Mouse (Mus musculus) fibroblast of lung, adult 2 months (primary cell): ENCODE measurements around the gene Cd47.
A peak's percentile ranks its signal among the peaks of the same experiment; 100 is the strongest.

Experiments
- DNase-seq: peaks from one replicate; pipeline ENCODE4 v3.0.0-alpha.2; 2011; ENCODE audit warnings: low read depth

Gene Cd47

GRCm38 (mm10) chr16:49909536-49909935 lies 109.2 kb downstream of the Cd47 start:
- no peak for DNase-seq

GRCm38 (mm10) chr16:49914094-49914493 lies 113.8 kb downstream of the Cd47 start:
- no peak for DNase-seq

DNA sequence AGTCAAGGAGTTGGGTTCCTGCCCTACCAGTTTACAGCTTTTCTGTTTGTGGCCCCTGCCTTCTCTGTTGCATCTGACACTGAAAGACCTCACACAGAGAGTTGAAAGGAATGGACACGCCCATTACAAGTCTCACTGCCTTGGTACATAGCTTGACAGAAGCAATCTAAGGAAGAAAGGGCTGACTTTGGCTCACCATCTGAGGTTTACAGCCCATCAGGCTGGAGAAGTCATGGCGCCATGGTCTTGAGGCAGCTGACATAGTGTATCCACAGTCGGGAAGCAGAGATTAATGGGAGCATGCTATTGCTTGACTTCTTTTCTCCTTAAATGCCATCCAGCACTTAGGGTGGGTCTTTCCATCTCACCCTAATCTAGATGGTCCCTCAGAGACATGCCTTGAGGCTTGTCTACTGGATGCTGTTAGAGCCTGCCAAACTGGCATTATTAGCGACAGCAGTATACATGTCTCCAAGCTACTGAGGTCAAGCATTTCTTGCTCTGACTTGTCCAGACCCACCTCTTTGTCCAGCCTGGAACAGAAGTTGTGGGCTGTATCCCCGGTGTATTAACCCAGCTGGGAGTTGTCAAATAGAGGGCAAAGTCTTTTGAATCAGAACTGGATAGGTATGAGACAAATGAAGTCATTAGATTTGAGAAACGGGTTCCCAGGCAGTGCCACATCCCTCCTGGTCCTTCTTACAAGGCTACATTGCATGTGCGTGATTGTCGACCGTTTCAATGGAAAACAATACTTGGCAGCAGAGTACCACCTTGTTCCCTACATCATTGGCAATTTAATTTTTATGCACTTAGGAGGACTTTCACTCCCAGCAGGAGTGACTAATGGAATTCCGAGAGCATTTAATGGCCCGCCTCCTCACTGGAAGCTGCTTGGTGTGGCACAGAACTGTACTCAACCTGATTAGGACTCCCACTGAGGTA lies 115.5 kb downstream of the Cd47 start:
- DNase-seq, result no peak

- DNase-seq, result no peak
These were observed 119.9 kb downstream of the Cd47 start for GRCm38 (mm10) chr16:49920191-49920590.

- DNase-seq, result no peak
These were observed 121.3 kb downstream of the Cd47 start for GRCm38 (mm10) chr16:49921677-49922076.

- no peak for DNase-seq
These were observed 121.8 kb downstream of the Cd47 start for GRCm38 (mm10) chr16:49922098-49922497.

DNA sequence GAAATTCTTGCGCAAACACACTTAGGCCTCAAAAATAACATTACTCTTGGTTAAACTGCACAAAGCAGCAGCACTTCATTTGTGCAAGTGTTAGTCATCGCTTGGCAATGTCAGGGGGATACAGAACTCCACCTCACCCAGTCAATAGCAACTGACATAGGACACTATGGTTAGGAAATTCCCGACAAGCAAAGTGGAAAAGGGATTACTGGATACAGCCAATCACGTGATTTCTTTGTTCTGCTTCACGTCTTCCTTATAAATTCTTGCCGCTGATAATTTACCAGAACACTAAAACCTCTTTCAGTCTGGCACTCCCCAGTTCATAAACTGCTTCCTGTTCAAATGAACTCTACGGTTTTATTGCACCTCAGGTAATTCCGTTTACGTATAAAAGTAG lies 123.4 kb downstream of the Cd47 start:
- peak; percentile 61 for DNase-seq

DNA sequence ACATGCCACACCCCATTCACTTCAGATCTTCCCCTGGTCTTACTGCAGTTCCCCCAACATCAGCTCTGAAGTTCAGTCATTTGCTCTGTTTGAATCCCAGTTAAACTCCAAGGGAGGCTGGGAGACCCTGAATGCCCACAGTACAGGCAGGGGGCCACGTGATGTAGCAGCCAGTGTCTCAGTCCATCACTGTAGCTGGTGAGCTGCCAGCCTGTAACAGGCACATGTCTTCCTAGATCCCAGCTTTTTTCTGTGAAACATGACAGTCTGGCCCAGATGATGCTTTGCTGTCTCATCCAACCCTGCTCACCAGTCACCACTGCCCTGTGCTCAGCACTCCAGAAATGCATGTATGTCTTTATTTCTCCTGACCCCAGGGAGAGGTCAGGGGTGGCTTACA lies 124.6 kb downstream of the Cd47 start:
- DNase-seq, result no peak

- DNase-seq, result no peak
These were observed 132.9 kb downstream of the Cd47 start for GRCm38 (mm10) chr16:49933274-49933673.

DNA sequence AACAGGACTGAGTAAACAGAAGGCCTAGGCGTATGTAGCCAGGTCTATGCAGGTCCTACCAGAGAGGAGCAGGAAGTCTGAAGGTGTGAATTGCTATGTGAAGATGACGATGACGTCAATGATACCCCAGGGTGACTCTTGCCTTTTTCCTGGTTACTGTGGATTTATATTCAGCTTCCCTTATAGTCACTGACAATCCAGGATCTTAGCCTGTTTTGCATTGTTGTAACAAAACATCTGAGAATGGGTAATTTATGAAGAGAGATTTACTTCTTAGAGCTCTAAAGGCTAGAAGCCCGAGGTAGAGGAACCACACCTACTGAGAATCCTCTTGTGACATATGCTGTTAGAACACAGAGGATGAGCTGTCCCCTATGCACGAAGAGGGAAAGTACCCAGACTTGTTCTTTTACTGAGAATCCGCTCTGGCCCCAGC lies 135.7 kb downstream of the Cd47 start:
- DNase-seq, result no peak

- no peak for DNase-seq
These were observed 136.5 kb downstream of the Cd47 start for GRCm38 (mm10) chr16:49936793-49937192.

DNA sequence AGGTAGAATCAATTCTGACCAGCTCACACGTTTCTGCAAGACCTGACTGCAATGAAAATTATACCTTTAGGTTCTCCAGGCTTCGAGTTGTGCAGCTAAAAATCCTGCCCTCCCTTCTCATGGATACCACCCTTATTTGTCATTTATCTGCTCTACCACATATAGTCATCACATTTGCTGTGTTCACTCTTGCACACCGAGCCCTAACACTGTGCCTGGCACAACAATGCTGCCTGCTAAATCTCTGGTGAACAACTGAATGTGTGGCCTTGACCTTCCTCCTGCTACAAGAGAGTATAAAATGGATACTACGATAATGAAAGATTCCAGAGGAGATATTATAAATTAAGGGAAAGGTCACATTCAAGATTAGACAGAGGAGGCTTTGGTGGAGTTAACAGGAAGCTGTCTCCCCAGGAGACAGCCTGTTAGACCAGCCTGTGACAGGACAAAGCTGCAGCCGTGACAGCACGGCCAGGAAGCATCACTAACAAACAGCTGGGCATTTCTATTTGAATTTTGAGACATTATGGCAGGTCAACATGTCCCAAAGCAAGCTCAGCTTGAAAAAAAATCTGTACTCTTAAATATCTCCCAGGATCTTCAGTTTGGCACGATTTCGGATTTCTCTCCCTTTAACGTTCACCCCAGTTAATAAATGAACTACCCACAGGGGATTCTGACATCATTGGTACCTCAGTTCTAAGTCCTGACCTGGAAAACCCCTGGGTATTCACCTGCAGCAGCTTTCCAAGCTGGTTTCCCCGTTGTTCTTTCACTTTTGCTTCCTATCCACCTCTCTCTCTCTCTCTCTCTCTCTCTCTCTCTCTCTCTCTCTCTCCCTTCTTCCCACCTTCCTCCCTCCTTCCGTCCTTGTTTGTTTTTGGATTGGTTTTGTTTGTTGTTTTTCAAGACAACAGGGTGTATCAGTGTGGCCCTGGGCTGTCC lies 137.2 kb downstream of the Cd47 start:
- no peak for DNase-seq

GRCm38 (mm10) chr16:49938483-49939301 lies 138.4 kb downstream of the Cd47 start:
- peak; percentile 54 for DNase-seq

DNA sequence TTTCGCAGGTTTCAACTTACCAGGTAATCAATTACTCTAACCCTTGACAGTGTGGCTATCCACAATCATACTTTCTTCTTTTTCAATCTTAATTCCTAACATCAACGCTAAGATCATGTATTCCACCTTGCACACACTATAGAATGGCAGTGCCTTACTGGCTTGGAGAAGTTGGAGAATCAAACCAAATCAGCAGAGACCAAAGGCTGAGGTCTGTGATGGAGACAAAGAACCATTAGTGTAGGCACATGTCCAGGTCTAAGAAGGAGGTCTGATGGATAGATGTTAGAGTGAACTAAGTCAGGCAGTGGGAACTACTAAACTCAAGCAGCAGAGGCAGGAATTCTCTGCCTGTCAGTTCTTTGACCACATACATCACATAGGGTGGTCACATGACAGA lies 139.0 kb downstream of the Cd47 start:
- no peak for DNase-seq

DNA sequence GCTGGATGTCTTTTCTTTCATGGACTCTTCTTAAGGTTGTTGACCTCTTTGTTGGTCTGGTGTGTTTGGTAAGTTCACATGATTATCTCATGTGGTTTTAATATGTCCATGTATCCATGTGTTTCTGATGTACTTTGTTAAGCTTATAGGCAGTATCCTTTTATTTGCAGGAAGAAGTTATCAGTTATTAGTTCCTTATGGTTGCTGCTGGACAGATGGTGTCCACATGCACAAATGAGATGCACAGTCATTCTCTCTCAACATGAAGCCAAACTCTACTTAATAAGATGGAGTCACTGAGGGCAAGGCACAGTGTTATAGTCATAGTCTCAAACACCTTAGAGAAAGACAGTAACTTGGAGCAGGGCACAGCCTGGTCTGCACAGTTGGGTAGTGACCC lies 140.1 kb downstream of the Cd47 start:
- DNase-seq, result no peak

DNA sequence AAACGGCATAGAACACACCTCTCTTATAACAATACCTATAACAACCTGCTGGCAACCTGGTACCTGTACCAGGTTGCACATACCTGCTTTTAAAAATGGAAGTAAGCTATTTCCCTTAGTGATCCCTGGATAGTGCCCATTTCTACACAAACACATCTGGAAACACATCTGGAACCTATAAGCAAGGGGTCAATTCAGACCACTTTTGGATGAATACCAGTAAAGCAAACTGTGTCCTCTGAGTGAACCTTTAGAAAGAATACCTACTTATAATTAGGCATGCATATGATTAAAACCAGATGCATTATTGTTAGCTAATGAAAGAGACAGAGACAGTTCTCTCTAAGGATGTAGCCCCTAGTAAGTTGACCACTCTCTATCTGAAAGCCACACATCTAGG lies 140.7 kb downstream of the Cd47 start:
- DNase-seq, result no peak

DNA sequence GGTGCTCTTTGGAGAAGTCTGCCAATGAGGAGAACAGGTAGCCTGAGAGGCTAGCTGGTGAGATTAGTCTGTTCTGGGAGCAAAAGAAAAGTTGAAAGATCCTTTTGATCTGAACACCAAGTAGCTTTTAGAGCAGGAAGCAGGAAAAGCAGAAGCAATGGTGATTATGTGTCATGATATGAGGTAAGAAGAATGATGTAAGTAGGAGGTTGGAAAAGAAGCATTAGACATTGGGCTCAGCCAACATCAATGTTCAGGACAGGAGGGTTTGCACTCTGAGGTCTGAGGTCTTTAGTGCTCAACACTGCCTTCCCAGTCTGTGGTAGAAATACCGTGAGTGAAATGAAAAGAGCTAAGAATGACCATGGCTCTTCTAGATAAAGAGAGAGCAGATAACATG lies 143.4 kb downstream of the Cd47 start:
- no peak for DNase-seq

DNA sequence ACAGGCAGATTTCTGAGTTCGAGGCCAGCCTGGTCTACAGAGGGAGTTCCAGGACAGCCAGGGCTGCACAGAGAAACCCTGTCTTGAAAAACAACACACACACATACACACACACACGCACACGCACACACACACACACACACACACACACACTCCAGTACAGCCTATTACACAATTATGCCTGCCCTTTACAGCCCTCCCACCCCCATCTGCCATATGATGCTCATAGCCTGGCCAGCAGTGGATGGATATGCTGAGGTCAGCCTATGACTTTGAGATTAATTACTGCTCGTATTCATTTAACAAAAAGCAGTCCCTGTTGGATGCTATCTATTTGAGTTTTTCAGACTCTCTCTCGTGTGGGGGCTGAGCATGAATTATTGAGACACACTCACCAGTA lies 144.8 kb downstream of the Cd47 start:
- DNase-seq, result no peak

- DNase-seq, result no peak
These were observed 146.7 kb downstream of the Cd47 start for GRCm38 (mm10) chr16:49947049-49947448.

DNA sequence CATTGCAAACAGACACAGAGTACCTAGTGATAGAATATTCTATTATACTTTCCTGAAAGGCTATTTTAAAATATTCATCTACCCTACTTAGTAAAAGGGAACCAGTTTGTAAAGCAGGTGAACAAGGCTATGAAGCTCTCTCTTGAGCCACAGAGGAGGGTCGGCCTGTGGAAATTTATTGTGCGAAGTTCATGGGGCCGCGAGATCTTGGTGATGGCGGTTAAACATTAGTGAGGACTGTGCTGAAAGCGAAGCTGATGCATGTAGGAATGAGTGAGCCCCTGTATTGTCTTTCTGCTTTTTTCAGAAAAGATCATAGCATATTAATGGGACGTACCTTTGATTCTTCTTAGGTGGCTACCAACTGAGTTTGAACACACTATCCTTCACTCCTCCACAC lies 147.3 kb downstream of the Cd47 start:
- DNase-seq, result no peak

GRCm38 (mm10) chr16:49948287-49948686 lies 148.0 kb downstream of the Cd47 start:
- no peak for DNase-seq

DNA sequence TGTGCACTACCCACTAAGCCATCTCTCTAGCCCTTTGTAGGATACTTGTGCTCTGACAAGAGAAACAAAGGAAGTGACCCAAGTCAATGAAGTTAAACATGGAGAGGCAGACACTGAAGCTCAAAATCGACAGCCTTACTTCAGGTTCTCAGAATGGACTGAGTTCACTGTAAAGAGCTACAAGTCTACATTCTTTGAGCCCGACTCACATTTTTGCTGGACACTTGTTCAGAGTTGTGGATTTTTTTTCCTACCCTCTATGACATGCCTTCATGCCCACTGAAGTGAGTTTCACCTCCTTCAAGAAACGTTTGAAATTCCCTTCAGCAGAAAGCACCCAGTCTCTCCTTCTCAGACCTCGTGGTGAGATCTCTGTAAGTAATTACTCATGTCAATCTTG lies 148.9 kb downstream of the Cd47 start:
- no peak for DNase-seq
